Mouse (Mus musculus) kidney, postnatal 0 days (tissue): ENCODE data around the gene Gm20388. TPM values are rescaled to one million over a fixed set of nuclear protein-coding genes. Genes with fewer than 3 reads are reported as not detected.

ENCODE experiments used
- ATAC-seq: fragments of 200-750 bp; cut with Nextera tagmentation; replicated peaks from 2 replicates; pipeline ENCODE4 v1.8.0; 2017; ENCODE audit warnings: low read depth, moderate number of reproducible peaks, moderate TSS enrichment, moderate library complexity; ENCODE audit not compliant: low FRiP score
- DNase-seq: peaks from one replicate; pipeline ENCODE4 v3.0.0-alpha.2; 2016; ENCODE audit warnings: low spot score
- H3K27ac ChIP-seq: fragments of 300-500 bp; sonication (generic); 2 replicates; pipeline ENCODE4 v1.5.1; 2014; ENCODE audit warnings: mild to moderate bottlenecking
- H3K27me3 ChIP-seq: fragments of 300-500 bp; sonication (generic); 2 replicates; pipeline ENCODE4 v1.6.1; 2014; ENCODE audit warnings: low read length, mixed read lengths; ENCODE audit not compliant: insufficient read depth
- H3K36me3 ChIP-seq: fragments of 300-500 bp; sonication (generic); 2 replicates; pipeline ENCODE4 v1.6.1; 2014; ENCODE audit warnings: low read length, mixed read lengths; ENCODE audit not compliant: insufficient read depth
- H3K4me1 ChIP-seq: fragments of 300-500 bp; sonication (generic); replicated peaks from 2 replicates; pipeline ENCODE4 v1.6.1; 2014; ENCODE audit warnings: antibody characterized with exemption, low read length, mixed read lengths; ENCODE audit not compliant: insufficient read depth
- H3K4me2 ChIP-seq: fragments of 300-500 bp; sonication (generic); 2 replicates; pipeline ENCODE4 v1.6.1; 2014; ENCODE audit warnings: mild to moderate bottlenecking, low read length, moderate library complexity, mixed read lengths
- H3K4me3 ChIP-seq: fragments of 300-500 bp; sonication (generic); replicated peaks from 2 replicates; pipeline ENCODE4 v1.5.1; 2014; ENCODE audit warnings: low read depth, low read length
- H3K9ac ChIP-seq: fragments of 300-500 bp; sonication (generic); 2 replicates; pipeline ENCODE4 v1.6.1; 2014; ENCODE audit warnings: low read depth, low read length
- H3K9me3 ChIP-seq: fragments of 300-500 bp; sonication (generic); replicated peaks from 2 replicates; pipeline ENCODE4 v1.6.1; 2016; ENCODE audit warnings: low read length, inconsistent platforms, mixed read lengths
- CTCF ChIP-seq: IDR thresholded peaks from 2 replicates; pipeline ENCODE4 v1.5.1; 2016; ENCODE audit warnings: antibody characterized with exemption, low read depth, mild to moderate bottlenecking, moderate library complexity
- WGBS: fragments of 180-500 bp; shearing (Covaris S2); extraction: QIAGEN DNeasy Blood & Tissue Kit; methylation state at CpG from one replicate; pipeline ENCODE4 v1.1.7; 2014; 5-methylcytosine and 5-hydroxymethylcytosine counted together
- polyA plus RNA-seq: library from polyadenylated mRNA; unstranded; fragments of >200 nt; fragmentation: Nextera tagmentation; extraction: Ambion mirVana; gene quantifications from 2 replicates; pipeline ENCODE4 v1.2.1, GENCODE M21; 2015

Gene Gm20388
- polyA plus RNA-seq, 1 experiment from 2014 or later = not detected

GRCm38 (mm10) chr8:123317781-123318466, 3407.3 kb downstream of the Gm20388 start:
- DNase-seq (no peak), ATAC-seq (peak; percentile 67)
- TF ChIP-seq CTCF = no peak
- WGBS = 5% methylated on average over 21 of the region's 21 CpGs
- H3K4me2 ChIP-seq = peak overlapping the region; percentile 94
- 0 out of 2 replicates have a peak, but pooled peaks cover 3% of the 10 kb centered on the region for H3K4me1 ChIP-seq
- peak overlapping the region; percentile 69 for H3K9ac ChIP-seq
- no peaks in the 10 kb centered on the region for H3K9me3 ChIP-seq
- no peaks in the 10 kb centered on the region for H3K27me3 ChIP-seq
- H3K36me3 ChIP-seq = no peaks in the 10 kb centered on the region
- peak overlapping the region; percentile 53 for H3K4me3 ChIP-seq
- peak overlapping the region; percentile 85 for H3K27ac ChIP-seq

- DNase-seq (peak; percentile 97), ATAC-seq (peak; percentile 97)
- Histone ChIP-seq H3K4me2 (peak within 1 kb of the TSS; percentile 94), H3K4me3 (peak within 1 kb of the TSS; percentile 53), H3K9me3 (no peaks in the 10 kb centered on the region), H3K9ac (peak within 1 kb of the TSS; percentile 69), H3K27me3 (no peaks in the 10 kb centered on the region), H3K4me1 (0 out of 2 replicates have a peak, but pooled peaks cover 3% of the 10 kb centered on the region), H3K27ac (peak within 1 kb of the TSS; percentile 85), H3K36me3 (no peaks in the 10 kb centered on the region)
- peak; percentile 41 for TF ChIP-seq CTCF
- 2% methylated on average over 24 of the region's 24 CpGs for WGBS
These were observed 3407.8 kb downstream of the Gm20388 start, which contains the start of gene Fanca for GRCm38 (mm10) chr8:123318467-123318911. Fanca (minus strand) TSS chr8:123318576.

- Histone ChIP-seq H3K9me3 (no peaks in the 10 kb centered on the region), H3K36me3 (no peaks in the 10 kb centered on the region), H3K4me1 (0 out of 2 replicates have a peak, but pooled peaks cover 3% of the 10 kb centered on the region), H3K4me3 (no peak overlapping the region), H3K9ac (no peak overlapping the region), H3K27me3 (no peaks in the 10 kb centered on the region), H3K4me2 (no peak overlapping the region), H3K27ac (no peak overlapping the region)
- ATAC-seq (no peak), DNase-seq (peak; percentile 68)
- 34% methylated on average over 7 of the region's 7 CpGs for WGBS
- peak; percentile 85 for TF ChIP-seq CTCF
These were observed 3409.0 kb downstream of the Gm20388 start for GRCm38 (mm10) chr8:123319522-123320164.

- Histone ChIP-seq H3K36me3 (no peaks in the 10 kb centered on the region), H3K27me3 (no peaks in the 10 kb centered on the region), H3K9me3 (no peaks in the 10 kb centered on the region), H3K9ac (no peak overlapping the region), H3K4me2 (no peak overlapping the region), H3K4me1 (0 out of 2 replicates have a peak, but pooled peaks cover 2% of the 10 kb centered on the region), H3K27ac (no peak overlapping the region), H3K4me3 (no peak overlapping the region)
- TF ChIP-seq CTCF = no peak
- 89% methylated on average over 2 of the region's 2 CpGs for WGBS
- ATAC-seq = no peak
- DNase-seq = no peak
These were observed 3417.9 kb downstream of the Gm20388 start for GRCm38 (mm10) chr8:123328552-123328951.

GRCm38 (mm10) chr8:123329350-123329749, 3418.7 kb downstream of the Gm20388 start:
- Histone ChIP-seq H3K27ac (no peak overlapping the region), H3K36me3 (no peaks in the 10 kb centered on the region), H3K9ac (no peak overlapping the region), H3K27me3 (no peaks in the 10 kb centered on the region), H3K4me1 (0 out of 2 replicates have a peak, but pooled peaks cover 2% of the 10 kb centered on the region), H3K4me3 (no peak overlapping the region), H3K4me2 (no peak overlapping the region), H3K9me3 (no peaks in the 10 kb centered on the region)
- no peak for DNase-seq
- WGBS = 81% methylated on average over 4 of the region's 4 CpGs
- no peak for ATAC-seq
- TF ChIP-seq CTCF = no peak

- ATAC-seq (no peak), DNase-seq (no peak)
- no peak overlapping the region for H3K4me2 ChIP-seq
- no peak for TF ChIP-seq CTCF
- no peak overlapping the region for H3K27ac ChIP-seq
- no peak overlapping the region for H3K4me3 ChIP-seq
- WGBS = 68% methylated on average over 5 of the region's 5 CpGs
- H3K4me1 ChIP-seq = 0 out of 2 replicates have a peak, but pooled peaks cover 2% of the 10 kb centered on the region
- no peaks in the 10 kb centered on the region for H3K9me3 ChIP-seq
- H3K9ac ChIP-seq = no peak overlapping the region
- H3K27me3 ChIP-seq = no peaks in the 10 kb centered on the region
- H3K36me3 ChIP-seq = no peaks in the 10 kb centered on the region
These were observed 3419.3 kb downstream of the Gm20388 start for GRCm38 (mm10) chr8:123329961-123330360.
